Mouse (Mus musculus) kidney, postnatal 4 days (tissue): ENCODE data around the gene Tnnt2.
A peak's percentile ranks its signal among the peaks of the same experiment; 100 is the strongest.

Source experiments
- DNase-seq, 2 experiments: peaks; one replicate each; pipeline ENCODE4 v3.0.0; 2021; ENCODE audit warnings: mixed read lengths in 2 of 2

Tnnt2 gene

GRCm38 (mm10) chr1:135818481-135819086, 17.6 kb upstream of the Tnnt2 start, which contains the start of gene Lad1:
Lad1 (plus strand) TSS chr1:135818598.
- DNase-seq, result peak; percentile 64 to 82

GRCm38 (mm10) chr1:135820071-135820470, 16.1 kb upstream of the Tnnt2 start:
- DNase-seq, result peak in 1 of 2 experiments; percentile 54

GRCm38 (mm10) chr1:135820736-135821364, 15.3 kb upstream of the Tnnt2 start:
- DNase-seq, result peak; percentile 55 to 77

GRCm38 (mm10) chr1:135821780-135822179, 14.4 kb upstream of the Tnnt2 start:
- no peak for DNase-seq

- peak; percentile 49 to 65 for DNase-seq
Observed at GRCm38 (mm10) chr1:135828918-135829317, 7.2 kb upstream of the Tnnt2 start.

- peak in 1 of 2 experiments; percentile 42 for DNase-seq
Observed at GRCm38 (mm10) chr1:135834206-135834859, 1.8 kb upstream of the Tnnt2 start.

- no peak for DNase-seq
Observed at GRCm38 (mm10) chr1:135834983-135835382, 1.2 kb upstream of the Tnnt2 start.

GRCm38 (mm10) chr1:135838626-135839025, 2.5 kb downstream of the Tnnt2 start:
- no peak for DNase-seq

- no peak for DNase-seq
Observed at GRCm38 (mm10) chr1:135839065-135839464, 2.9 kb downstream of the Tnnt2 start.

- DNase-seq, result no peak
Observed at GRCm38 (mm10) chr1:135840675-135841395, 4.7 kb downstream of the Tnnt2 start.

GRCm38 (mm10) chr1:135843519-135844262, 7.5 kb downstream of the Tnnt2 start:
- no peak for DNase-seq

GRCm38 (mm10) chr1:135844481-135844880, 8.3 kb downstream of the Tnnt2 start:
- DNase-seq, result no peak

GRCm38 (mm10) chr1:135846632-135847031, 10.5 kb downstream of the Tnnt2 start:
- DNase-seq, result no peak

- DNase-seq, result peak; percentile 61 to 71
Observed at GRCm38 (mm10) chr1:135847139-135847562, 11.0 kb downstream of the Tnnt2 start.

- no peak for DNase-seq
Observed at GRCm38 (mm10) chr1:135847611-135848351, 11.6 kb downstream of the Tnnt2 start.

- DNase-seq, result peak; percentile 67 to 74
Observed at GRCm38 (mm10) chr1:135850722-135851512, 14.8 kb downstream of the Tnnt2 start.

- DNase-seq, result no peak
Observed at GRCm38 (mm10) chr1:135852044-135852756, 16.0 kb downstream of the Tnnt2 start.

- no peak for DNase-seq
Observed at GRCm38 (mm10) chr1:135853200-135853599, 17.0 kb downstream of the Tnnt2 start.

- DNase-seq, result no peak
Observed at GRCm38 (mm10) chr1:135854591-135855343, 18.6 kb downstream of the Tnnt2 start.

- no peak for DNase-seq
Observed at GRCm38 (mm10) chr1:135855344-135855687, 19.2 kb downstream of the Tnnt2 start.
